In the genomic region with DNA sequence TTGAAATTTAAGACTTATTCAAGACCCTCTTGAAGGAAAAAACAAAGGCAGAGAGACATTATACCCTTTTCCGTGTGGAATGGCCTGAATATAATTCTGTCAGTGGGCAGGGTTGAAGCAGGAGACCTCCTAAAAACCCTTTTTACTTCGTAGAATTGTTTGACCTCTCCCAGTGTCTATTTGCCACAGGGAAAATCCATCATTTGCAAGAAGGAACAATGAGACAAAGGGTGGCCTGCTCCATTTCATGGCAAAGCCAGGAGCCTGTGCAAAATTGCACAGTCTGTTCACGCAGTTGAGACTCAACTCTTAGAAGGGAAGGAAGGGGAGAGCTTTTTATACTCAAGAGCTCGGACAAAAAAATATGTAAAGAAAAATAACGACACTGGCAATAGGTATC, we compare ENCODE assay signal across 20 mouse cellular contexts. TPM values are rescaled to one million over a fixed set of nuclear protein-coding genes. Genes with fewer than 3 reads are reported as not detected.
DNase-seq lines count a peak whose midpoint lies in the region; ATAC-seq lines count a peak whose summit lies in the region.
"Had no signal": no experiment of that assay in that cellular context is flagged by ENCODE, and none has a peak within 500 bp of the region (broad histone marks: within the 10 kb centered on the region; RNA-seq: fewer than 3 reads in every experiment).

No protein-coding gene starts in this region.

- H3K36me3 ChIP-seq in forebrain, embryonic 11.5 days (ENCODE audit: control insufficient read depth, insufficient read depth, low read length), result no peaks in the 10 kb centered on the region
- H3K36me3 ChIP-seq in forebrain, embryonic 15.5 days, result no peaks in the 10 kb centered on the region
- no peaks in the 10 kb centered on the region for H3K36me3 ChIP-seq in midbrain, embryonic 14.5 days (ENCODE audit: control insufficient read depth, insufficient read depth, low read length)
- no peaks in the 10 kb centered on the region for H3K36me3 ChIP-seq in midbrain, embryonic 16.5 days (ENCODE audit: control insufficient read depth, insufficient read depth, low read length)
- H3K36me3 ChIP-seq in embryonic facial prominence, embryonic 14.5 days (ENCODE audit: control insufficient read depth, insufficient read depth, low read length), result no peaks in the 10 kb centered on the region
- H3K36me3 ChIP-seq in neural tube, embryonic 12.5 days, result no peaks in the 10 kb centered on the region
- H3K36me3 ChIP-seq: G1E; heart, embryonic 10.5 days; hindbrain, embryonic 15.5 days had no signal

- H3K4me3 ChIP-seq in forebrain, embryonic 11.5 days (ENCODE audit: low read depth, low read length), result no peak overlapping the region
- H3K4me3 ChIP-seq in forebrain, embryonic 15.5 days, result no peak overlapping the region
- no peak overlapping the region for H3K4me3 ChIP-seq in midbrain, embryonic 14.5 days (replicated peaks; ENCODE audit: low read depth, low read length)
- H3K4me3 ChIP-seq in midbrain, embryonic 16.5 days (ENCODE audit: low read depth, low read length), result no peak overlapping the region
- no peak overlapping the region for H3K4me3 ChIP-seq in embryonic facial prominence, embryonic 14.5 days (ENCODE audit: low read depth, low read length)
- no peak overlapping the region for H3K4me3 ChIP-seq in neural tube, embryonic 12.5 days
- H3K4me3 ChIP-seq: forebrain, embryonic 13.5 days; heart, embryonic 10.5 days; hindbrain, embryonic 15.5 days had no signal

- DNase-seq in forebrain, embryonic 11.5 days (ENCODE audit: low spot score), result no peak
- peak; percentile 31 for DNase-seq in midbrain, embryonic 14.5 days
- no peak for DNase-seq in embryonic facial prominence, embryonic 14.5 days (ENCODE audit: low spot score)
- DNase-seq in cerebellum, postnatal 10 days, result no peak
- DNase-seq in spleen, postnatal 4 days (ENCODE audit: low spot score in 2 of 2), result no peak
- DNase-seq: adrenal gland, postnatal 14 days; gastrocnemius, postnatal 36 days; liver; right cerebral cortex, postnatal 14 days; spleen, adult 18-20 months had no signal

- no peaks in the 10 kb centered on the region for H3K9me3 ChIP-seq in forebrain, embryonic 11.5 days (ENCODE audit: control insufficient read depth, low read length)
- no peaks in the 10 kb centered on the region for H3K9me3 ChIP-seq in forebrain, embryonic 15.5 days
- H3K9me3 ChIP-seq in midbrain, embryonic 14.5 days (ENCODE audit: control insufficient read depth, low read length), result no peaks in the 10 kb centered on the region
- H3K9me3 ChIP-seq in midbrain, embryonic 16.5 days (replicated peaks; ENCODE audit: control insufficient read depth, low read length, poor library complexity, severe bottlenecking), result no peaks in the 10 kb centered on the region
- H3K9me3 ChIP-seq in embryonic facial prominence, embryonic 14.5 days (ENCODE audit: control insufficient read depth, low read length), result no peaks in the 10 kb centered on the region
- H3K9me3 ChIP-seq in neural tube, embryonic 12.5 days, result no peaks in the 10 kb centered on the region
- H3K9me3 ChIP-seq: forebrain, embryonic 13.5 days; heart, embryonic 10.5 days; hindbrain, embryonic 15.5 days had no signal

- H3K27ac ChIP-seq in forebrain, embryonic 11.5 days (ENCODE audit: low read depth, low read length), result 0 out of 2 replicates have a peak overlapping the region, but pooled peaks have one; percentile 43
- H3K27ac ChIP-seq in forebrain, embryonic 15.5 days (replicated peaks), result no peak overlapping the region
- no peak overlapping the region for H3K27ac ChIP-seq in midbrain, embryonic 14.5 days (replicated peaks; ENCODE audit: low read depth, low read length)
- H3K27ac ChIP-seq in midbrain, embryonic 16.5 days (ENCODE audit: low read length), result no peak overlapping the region
- H3K27ac ChIP-seq in embryonic facial prominence, embryonic 14.5 days (replicated peaks; ENCODE audit: low read depth, low read length), result peak overlapping the region; percentile 21; the same call in 1 of the 2 replicates
- H3K27ac ChIP-seq in neural tube, embryonic 12.5 days, result no peak overlapping the region
- H3K27ac ChIP-seq: forebrain, embryonic 13.5 days; heart, embryonic 10.5 days; hindbrain, embryonic 15.5 days; kidney, postnatal 0 days had no signal

- 22% methylated on average over 5 of the region's 5 CpGs for WGBS in forebrain, embryonic 11.5 days
- WGBS in forebrain, embryonic 15.5 days, result 19% methylated on average over 5 of the region's 5 CpGs
- 15% methylated on average over 5 of the region's 5 CpGs for WGBS in midbrain, embryonic 14.5 days
- WGBS in midbrain, embryonic 16.5 days, result 19% methylated on average over 5 of the region's 5 CpGs
- 32% methylated on average over 5 of the region's 5 CpGs for WGBS in embryonic facial prominence, embryonic 14.5 days
- 16% methylated on average over 5 of the region's 5 CpGs for WGBS in neural tube, embryonic 12.5 days

- ATAC-seq in forebrain, embryonic 11.5 days (replicated peaks; ENCODE audit: low FRiP score), result no peak
- no peak for ATAC-seq in forebrain, embryonic 15.5 days (replicated peaks)
- ATAC-seq in midbrain, embryonic 14.5 days (ENCODE audit: low FRiP score, low TSS enrichment), result no peak
- no peak for ATAC-seq in midbrain, embryonic 16.5 days
- no peak for ATAC-seq in embryonic facial prominence, embryonic 14.5 days (ENCODE audit: low read depth)
- ATAC-seq in neural tube, embryonic 12.5 days (ENCODE audit: low FRiP score, low read depth), result peak; percentile 72
- ATAC-seq: forebrain, embryonic 13.5 days; intestine, postnatal 0 days; lung, postnatal 0 days had no signal

- peaks cover 4% of the 10 kb centered on the region; the same call in 1 of the 2 replicates for H3K4me1 ChIP-seq in forebrain, embryonic 11.5 days (replicated peaks; ENCODE audit: control insufficient read depth, insufficient read depth, low read length)
- no peaks in the 10 kb centered on the region for H3K4me1 ChIP-seq in forebrain, embryonic 15.5 days
- no peaks in the 10 kb centered on the region for H3K4me1 ChIP-seq in midbrain, embryonic 14.5 days (ENCODE audit: control insufficient read depth, insufficient read depth, low read length)
- H3K4me1 ChIP-seq in midbrain, embryonic 16.5 days (ENCODE audit: control insufficient read depth, insufficient read depth, low read length), result peaks cover 2% of the 10 kb centered on the region; the same call in 1 of the 2 replicates
- H3K4me1 ChIP-seq in embryonic facial prominence, embryonic 14.5 days (ENCODE audit: control insufficient read depth, insufficient read depth, low read length), result peaks cover 12% of the 10 kb centered on the region; the same call in 1 of the 2 replicates
- H3K4me1 ChIP-seq in neural tube, embryonic 12.5 days, result peaks cover 21% of the 10 kb centered on the region
- H3K4me1 ChIP-seq: heart, embryonic 10.5 days had no signal

- no peak overlapping the region for H3K9ac ChIP-seq in forebrain, embryonic 11.5 days (ENCODE audit: low read length)
- H3K9ac ChIP-seq in forebrain, embryonic 15.5 days (replicated peaks), result no peak overlapping the region
- no peak overlapping the region for H3K9ac ChIP-seq in midbrain, embryonic 14.5 days (replicated peaks; ENCODE audit: low read length)
- H3K9ac ChIP-seq in midbrain, embryonic 16.5 days (ENCODE audit: low read depth, low read length), result no peak overlapping the region
- no peak overlapping the region for H3K9ac ChIP-seq in embryonic facial prominence, embryonic 14.5 days (ENCODE audit: low read depth, low read length)
- no peak overlapping the region for H3K9ac ChIP-seq in neural tube, embryonic 12.5 days
- H3K9ac ChIP-seq: forebrain, embryonic 13.5 days; hindbrain, embryonic 15.5 days had no signal

- H3K4me2 ChIP-seq in forebrain, embryonic 11.5 days (ENCODE audit: low read depth, low read length, severe bottlenecking), result no peak overlapping the region
- H3K4me2 ChIP-seq in forebrain, embryonic 15.5 days (replicated peaks), result no peak overlapping the region
- no peak overlapping the region for H3K4me2 ChIP-seq in midbrain, embryonic 14.5 days (ENCODE audit: low read length)
- H3K4me2 ChIP-seq in midbrain, embryonic 16.5 days (ENCODE audit: low read length), result no peak overlapping the region
- H3K4me2 ChIP-seq in embryonic facial prominence, embryonic 14.5 days (ENCODE audit: low read depth, low read length), result no peak overlapping the region
- no peak overlapping the region for H3K4me2 ChIP-seq in neural tube, embryonic 12.5 days (replicated peaks)
- H3K4me2 ChIP-seq: forebrain, embryonic 13.5 days; hindbrain, embryonic 15.5 days had no signal

- no peaks in the 10 kb centered on the region for H3K27me3 ChIP-seq in forebrain, embryonic 11.5 days (ENCODE audit: control insufficient read depth, insufficient read depth, low read length)
- no peaks in the 10 kb centered on the region for H3K27me3 ChIP-seq in forebrain, embryonic 15.5 days
- no peaks in the 10 kb centered on the region for H3K27me3 ChIP-seq in midbrain, embryonic 14.5 days (ENCODE audit: control insufficient read depth, insufficient read depth, low read length)
- H3K27me3 ChIP-seq in midbrain, embryonic 16.5 days (ENCODE audit: control insufficient read depth, insufficient read depth, low read depth, low read length), result no peaks in the 10 kb centered on the region
- no peaks in the 10 kb centered on the region for H3K27me3 ChIP-seq in embryonic facial prominence, embryonic 14.5 days (replicated peaks; ENCODE audit: control insufficient read depth, insufficient read depth, low read length)
- H3K27me3 ChIP-seq in neural tube, embryonic 12.5 days (replicated peaks), result no peaks in the 10 kb centered on the region
- H3K27me3 ChIP-seq: forebrain, embryonic 13.5 days; hindbrain, embryonic 15.5 days had no signal

RNA-seq across cellular contexts. Expression of a gene that starts 22.6 kb away (rescaled TPM):
- polyA plus RNA-seq in forebrain, embryonic 11.5 days (2014; fragmentation: Nextera tagmentation; extraction: Ambion mirVana), result 3.4 and 4.0 TPM in 2 replicates
- polyA plus RNA-seq in forebrain, embryonic 15.5 days (2015; fragmentation: Nextera tagmentation; extraction: Ambion mirVana), result 35.9 and 36.7 TPM in 2 replicates
- 66.2 and 73.1 TPM in 2 replicates for polyA plus RNA-seq in midbrain, embryonic 14.5 days (2014; fragmentation: Nextera tagmentation; extraction: Ambion mirVana)
- polyA plus RNA-seq in midbrain, embryonic 16.5 days (2015; fragmentation: Nextera tagmentation; extraction: Ambion mirVana), result 76.1 and 81.8 TPM in 2 replicates
- 11.8 and 12.5 TPM in 2 replicates for polyA plus RNA-seq in embryonic facial prominence, embryonic 14.5 days (2014; fragmentation: Nextera tagmentation; extraction: Ambion mirVana)
- polyA plus RNA-seq in neural tube, embryonic 12.5 days (2016; fragmentation: Nextera tagmentation; extraction: Ambion mirVana), result 38.5 and 42.9 TPM in 2 replicates
- polyA plus RNA-seq: G1E had no signal

Comparison
In these comparisons a context has a peak if more than half of its experiments do, and no peak if none do; other contexts are left out.
1. H3K27ac ChIP-seq: peak in forebrain, embryonic 11.5 days (single experiment) and embryonic facial prominence, embryonic 14.5 days (single experiment); none in forebrain, embryonic 15.5 days (single experiment), midbrain, embryonic 14.5 days (single experiment), midbrain, embryonic 16.5 days (single experiment) and neural tube, embryonic 12.5 days (single experiment).